Mouse (Mus musculus) lung, adult 2 months (tissue): ENCODE data around the gene Fam122b.

ENCODE experiments used
- CTCF ChIP-seq: fragments of 200-500 bp; IDR thresholded peaks from 2 replicates; pipeline ENCODE4 v1.5.1; 2011; ENCODE audit warnings: mild to moderate bottlenecking, low read length, control low read depth; ENCODE audit not compliant: insufficient read depth
- POLR2A ChIP-seq: fragments of 200-500 bp; IDR thresholded peaks from 2 replicates; pipeline ENCODE4 v1.6.1; 2011; ENCODE audit warnings: low read depth, mild to moderate bottlenecking, control low read depth, low read length, borderline replicate concordance; ENCODE audit errors: extremely low read depth

DNA sequence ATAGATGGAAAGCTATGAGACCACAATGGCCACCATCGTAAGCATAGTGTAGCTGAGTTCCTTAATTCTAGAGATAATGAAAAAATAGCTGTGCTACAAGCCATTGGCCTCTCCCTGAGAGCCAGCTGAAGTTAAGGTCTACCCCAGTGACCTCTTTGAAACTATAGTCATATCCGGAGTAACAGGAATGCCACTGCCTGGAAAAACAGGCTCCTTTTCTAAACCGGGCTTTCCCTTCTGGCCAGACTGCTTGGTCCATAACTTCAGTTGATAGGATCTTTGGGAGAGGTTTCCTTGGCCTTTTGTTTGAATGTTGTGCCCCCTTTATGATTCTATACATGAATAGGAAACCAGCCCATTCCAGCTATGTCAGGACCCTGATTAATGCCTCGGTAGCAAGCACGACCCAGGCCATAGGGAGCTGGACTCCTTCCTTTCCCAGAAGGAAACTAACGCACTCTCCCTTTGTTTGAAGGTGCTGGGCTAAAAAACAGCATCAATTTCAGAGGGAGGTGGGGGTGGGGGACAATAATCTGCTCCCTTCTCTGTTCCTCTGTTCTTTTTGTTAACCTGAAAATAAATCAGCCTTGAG lies 45.2 kb downstream of the Fam122b start:
- TF ChIP-seq POLR2A (no peak), CTCF (no peak)
